Mouse (Mus musculus): ENCODE data around the gene Slc17a5. TPM values are rescaled to one million over a fixed set of nuclear protein-coding genes. Genes with fewer than 3 reads are reported as not detected.

The Slc17a5 gene
- polyA plus RNA-seq (2012): 2.1 and 2.5 TPM in 2 replicates

GRCm38 (mm10) chr9:78587914-78588313 lies at the start of gene Slc17a5:
Gene Slc17a5, minus strand, starts transcription at chr9:78588041.

GRCm38 (mm10) chr9:78615401-78616021 lies 27.7 kb upstream of the Slc17a5 start, which contains the start of gene Cd109:
Gene Cd109, plus strand, starts transcription at chr9:78615546.

GRCm38 (mm10) chr9:78488890-78489420 lies 98.9 kb downstream of the Slc17a5 start, which contains the start of gene Eef1a1:
Gene Eef1a1, minus strand, starts transcription at chr9:78489151.

Other genes with a start within 250 kb of the Slc17a5 start
- gene Gsta2, start 232.3 kb downstream of the Slc17a5 start, polyA plus RNA-seq (2012): not detected in 2 replicates
- not detected in 2 replicates for gene Dppa5a, start 219.9 kb downstream of the Slc17a5 start, polyA plus RNA-seq (2012)
- not detected in 2 replicates for gene Ooep, start 209.3 kb downstream of the Slc17a5 start, polyA plus RNA-seq (2012)
- 0.17 and 0.25 TPM in 2 replicates for gene Ddx43, start 192.3 kb downstream of the Slc17a5 start, polyA plus RNA-seq (2012)
- gene Cgas, start 144.8 kb downstream of the Slc17a5 start, polyA plus RNA-seq (2012): 10.1 and 11.4 TPM in 2 replicates
- 8.9 and 11.2 TPM in 2 replicates for gene Mto1, start 139.8 kb downstream of the Slc17a5 start, polyA plus RNA-seq (2012)
- gene Gm17324, start 139.3 kb downstream of the Slc17a5 start, polyA plus RNA-seq (2012): 0.21 and 0.49 TPM in 2 replicates
- gene Eef1a1, start 98.9 kb downstream of the Slc17a5 start, polyA plus RNA-seq (2012): 992 and 1,036 TPM in 2 replicates
- gene Cd109, start 27.5 kb upstream of the Slc17a5 start, polyA plus RNA-seq (2012): not detected in 2 replicates

All from megakaryocyte-erythroid progenitor cell, adult 5 weeks (primary cell).